Mouse (Mus musculus): ENCODE data around the gene Srgn. TPM values are rescaled to one million over a fixed set of nuclear protein-coding genes. Genes with fewer than 3 reads are reported as not detected.
A peak's percentile ranks its signal among the peaks of the same experiment; 100 is the strongest.
"Not testable (repeated sequence)": the region's sequence is repeated elsewhere in the genome, so short reads cannot be mapped to it uniquely, and the experiment has no call there.

The Srgn gene
- polyA plus RNA-seq, 1 experiment from 2014 or later, result 8.7 TPM

DNA sequence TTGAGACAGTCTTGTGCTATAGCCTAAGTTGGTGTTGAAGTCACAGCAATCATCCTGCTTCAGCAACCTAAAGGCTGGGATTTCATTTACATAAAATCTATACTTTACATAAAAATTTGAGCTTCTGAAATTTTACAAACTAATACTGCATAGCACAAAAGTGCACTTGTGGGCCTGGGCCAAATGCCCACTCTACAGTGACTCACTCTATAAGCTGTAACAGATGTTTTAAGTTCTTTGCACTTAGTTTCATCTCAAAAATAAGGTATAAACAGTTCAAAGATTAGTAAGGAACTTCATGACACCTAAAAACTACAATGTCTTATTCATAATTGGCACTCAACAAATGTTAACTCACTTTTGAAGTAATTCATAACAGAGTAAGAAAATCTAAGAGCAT is 65.9 kb downstream of the Srgn start:
- Histone ChIP-seq H3K4me1 (replicated peaks) (no peaks in the 10 kb centered on the region), H3K4me3 (replicated peaks) (no peak overlapping the region), H3K36me3 (peaks cover 67% of the 10 kb centered on the region), H3K9me3 (no peaks in the 10 kb centered on the region), H3K9ac (replicated peaks) (no peak overlapping the region), H3K27ac (no peak overlapping the region), H3K4me2 (replicated peaks) (no peak overlapping the region), H3K27me3 (no peaks in the 10 kb centered on the region)
- no peak for ATAC-seq

DNA sequence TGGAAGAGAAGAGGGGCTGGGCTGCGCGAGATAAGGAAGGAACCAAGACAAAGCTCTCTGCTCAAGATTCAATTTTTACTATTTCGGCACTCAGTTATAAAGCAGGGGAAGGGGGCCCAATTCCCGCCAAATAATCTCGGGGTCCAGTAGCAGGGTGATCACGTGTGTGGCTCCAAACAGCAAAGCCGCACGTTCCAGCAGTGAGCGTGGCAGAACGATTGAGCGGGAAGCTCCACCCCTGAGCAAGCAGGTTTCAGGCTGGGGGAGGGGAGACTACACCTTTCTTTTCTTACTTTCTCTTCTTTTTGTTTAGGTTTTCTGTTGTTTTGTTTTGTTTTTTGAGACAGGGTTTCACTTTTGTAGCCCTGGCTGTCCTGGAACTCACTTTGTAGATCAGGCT is 75.2 kb downstream of the Srgn start:
- peaks cover 21% of the 10 kb centered on the region for H3K4me1 ChIP-seq (replicated peaks)
- H3K9ac ChIP-seq (replicated peaks); H3K4me2 ChIP-seq (replicated peaks); H3K27ac ChIP-seq; H3K4me3 ChIP-seq (replicated peaks); H3K27me3 ChIP-seq; H3K9me3 ChIP-seq; ATAC-seq: not testable (repeated sequence)
- 76% methylated on average over 11 of the region's 11 CpGs for WGBS
- H3K36me3 ChIP-seq, result peaks cover 29% of the 10 kb centered on the region

DNA sequence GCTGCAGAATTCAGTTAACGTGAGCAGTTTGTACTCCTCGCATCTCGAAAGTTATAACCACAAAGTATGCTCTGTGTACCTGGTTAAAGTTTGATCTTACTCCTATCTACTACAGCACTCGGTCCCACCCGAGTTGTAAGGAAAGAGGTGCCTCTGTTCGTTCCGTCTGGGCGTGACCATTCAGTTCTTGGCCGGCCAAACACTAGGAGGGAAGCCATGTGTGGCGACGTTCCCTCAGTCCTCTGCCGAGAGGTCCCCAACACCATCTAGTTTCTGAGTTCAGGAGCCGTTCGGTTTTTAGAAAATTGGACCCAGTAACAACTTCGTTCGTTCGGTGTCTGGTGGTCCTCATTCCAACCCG is 77.0 kb downstream of the Srgn start:
- ATAC-seq, result no peak
- H3K9ac ChIP-seq (replicated peaks), result peak overlapping the region; percentile 91
- H3K4me2 ChIP-seq (replicated peaks), result peak overlapping the region; percentile 77
- H3K4me3 ChIP-seq (replicated peaks), result peak overlapping the region; percentile 75
- no peaks in the 10 kb centered on the region for H3K9me3 ChIP-seq
- no peaks in the 10 kb centered on the region for H3K27me3 ChIP-seq
- peaks cover 21% of the 10 kb centered on the region for H3K4me1 ChIP-seq (replicated peaks)
- 41% methylated on average over 18 of the region's 18 CpGs for WGBS
- H3K36me3 ChIP-seq, result peaks cover 31% of the 10 kb centered on the region
- peak overlapping the region; percentile 88 for H3K27ac ChIP-seq

DNA sequence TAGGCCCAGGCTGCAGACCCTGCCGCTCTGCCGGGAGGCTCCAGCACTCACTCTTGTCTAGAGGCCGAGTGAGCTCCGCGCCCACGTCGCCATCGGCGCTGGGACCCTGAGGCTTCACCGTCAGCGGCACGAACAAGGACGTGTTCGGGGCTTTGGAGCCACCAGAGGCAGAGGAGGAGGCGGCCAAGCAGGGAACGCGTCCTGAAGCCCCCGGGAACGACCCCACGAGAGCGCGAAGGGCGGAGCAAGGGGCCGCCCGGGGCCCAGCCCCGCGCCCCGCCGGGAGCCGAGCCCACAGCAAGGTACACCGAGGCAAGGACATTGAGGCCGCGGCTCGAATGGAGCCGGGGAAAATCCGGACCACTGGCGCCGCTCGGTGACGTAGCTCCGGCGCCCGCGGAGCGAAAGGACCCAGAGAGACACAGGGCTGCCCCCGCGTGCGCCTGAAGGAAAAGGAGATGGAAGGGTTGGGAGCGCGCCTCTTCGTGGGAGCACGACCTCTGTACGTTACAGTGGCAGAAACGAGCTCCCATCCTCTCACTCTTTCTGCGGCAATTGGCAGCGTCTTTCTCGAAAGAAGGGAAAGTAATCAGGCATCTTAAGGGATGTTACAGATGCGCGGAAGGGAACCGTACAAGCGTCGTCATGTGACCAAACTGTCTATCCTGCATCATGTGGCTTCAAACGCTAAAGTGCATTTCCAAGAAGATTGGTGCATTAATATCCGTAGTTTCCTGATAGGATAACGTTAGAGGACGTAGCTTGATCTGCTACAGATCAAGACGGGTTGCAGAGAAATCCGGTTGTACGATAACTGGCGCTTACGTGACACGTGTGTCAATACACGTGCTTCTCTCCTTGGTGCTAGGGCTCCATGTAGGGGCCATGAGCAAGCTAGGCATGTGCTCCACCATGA is 77.6 kb downstream of the Srgn start, which contains the start of the genes 4930507D05Rik and Supv3l1:
Gene 4930507D05Rik, plus strand, starts transcription at position 126 of the 916 bp plus-strand sequence.
Gene Supv3l1, minus strand, starts transcription at position 375 of the 916 bp plus-strand sequence.
- Histone ChIP-seq H3K27ac (peak within 1 kb of the TSS; percentile 88), H3K4me2 (replicated peaks) (peak within 1 kb of the TSS; percentile 77), H3K4me3 (replicated peaks) (peak within 1 kb of the TSS; percentile 75), H3K36me3 (peaks cover 34% of the 10 kb centered on the region), H3K4me1 (replicated peaks) (peaks cover 21% of the 10 kb centered on the region), H3K9ac (replicated peaks) (peak within 1 kb of the TSS; percentile 91), H3K9me3 (no peaks in the 10 kb centered on the region), H3K27me3 (no peaks in the 10 kb centered on the region)
- under 1% methylated on average over 73 of the region's 73 CpGs for WGBS
- ATAC-seq, result peak; percentile 94

Other genes with a start within 250 kb of the Srgn start
- 70.0 and 72.9 TPM in 2 replicates for gene Hk1, start 147.5 kb downstream of the Srgn start, polyA plus RNA-seq (2015; fragmentation: Nextera tagmentation; extraction: Ambion mirVana)
- gene Hkdc1, start 105.0 kb downstream of the Srgn start, polyA plus RNA-seq (2015; fragmentation: Nextera tagmentation; extraction: Ambion mirVana), result 0.13 and 0.14 TPM in 2 replicates
- gene 4930507D05Rik, start 78.0 kb downstream of the Srgn start, polyA plus RNA-seq (2015; fragmentation: Nextera tagmentation; extraction: Ambion mirVana), result 1.2 and 1.4 TPM in 2 replicates
- 23.3 and 23.6 TPM in 2 replicates for gene Supv3l1, start 77.7 kb downstream of the Srgn start, polyA plus RNA-seq (2015; fragmentation: Nextera tagmentation; extraction: Ambion mirVana)
- 68.5 and 69.2 TPM in 2 replicates for gene Vps26a, start 40.6 kb downstream of the Srgn start, polyA plus RNA-seq (2015; fragmentation: Nextera tagmentation; extraction: Ambion mirVana)
- 62.1 and 69.1 TPM in 2 replicates for gene Kif1bp, start 51.0 kb upstream of the Srgn start, polyA plus RNA-seq (2015; fragmentation: Nextera tagmentation; extraction: Ambion mirVana)
- gene Ddx21, start 74.8 kb upstream of the Srgn start, polyA plus RNA-seq (2015; fragmentation: Nextera tagmentation; extraction: Ambion mirVana), result 18.2 and 20.0 TPM in 2 replicates
- 102 and 110 TPM in 2 replicates for gene Ddx50, start 123.8 kb upstream of the Srgn start, polyA plus RNA-seq (2015; fragmentation: Nextera tagmentation; extraction: Ambion mirVana)
- gene Stox1, start 198.7 kb upstream of the Srgn start, polyA plus RNA-seq (2015; fragmentation: Nextera tagmentation; extraction: Ambion mirVana), result 2.3 and 2.9 TPM in 2 replicates